Comparison of ENCODE assay signal across 23 mouse cellular contexts in genomic region chr9:53972358-53972757, GRCm38 (mm10). TPM values are rescaled to one million over a fixed set of nuclear protein-coding genes. Genes with fewer than 3 reads are reported as not detected.
A peak's percentile ranks its signal among the peaks of the same experiment; 100 is the strongest.
DNase-seq lines count a peak whose midpoint lies in the region; ATAC-seq and TF ChIP-seq lines count a peak whose summit lies in the region.
"Had no signal": no experiment of that assay in that cellular context is flagged by ENCODE, and none has a peak within 500 bp of the region (broad histone marks: within the 10 kb centered on the region; RNA-seq: fewer than 3 reads in every experiment).

No protein-coding gene starts in this region.

- no peak for TF ChIP-seq CTCF in brain, embryonic 14.5 days (IDR thresholded peaks at IDR 0.05; ENCODE audit: borderline replicate concordance, extremely low read depth, insufficient read depth, insufficient read length)
- TF ChIP-seq CTCF in forebrain, postnatal 0 days (IDR thresholded peaks at IDR 0.05; ENCODE audit: low read depth) = no peak

- no peaks in the 10 kb centered on the region for H3K27me3 ChIP-seq in forebrain, postnatal 0 days (ENCODE audit: insufficient read depth, low read length)
- H3K27me3 ChIP-seq: neural tube, embryonic 12.5 days had no signal

- H3K4me1 ChIP-seq in forebrain, postnatal 0 days (ENCODE audit: insufficient read depth) = peaks cover 9% of the 10 kb centered on the region

- H3K4me2 ChIP-seq in forebrain, postnatal 0 days (ENCODE audit: low read depth) = peak overlapping the region; percentile 71
- H3K4me2 ChIP-seq: embryonic facial prominence, embryonic 15.5 days; intestine, embryonic 15.5 days; lung, embryonic 15.5 days had no signal

- no peaks in the 10 kb centered on the region for H3K9me3 ChIP-seq in forebrain, postnatal 0 days (ENCODE audit: low read length)
- H3K9me3 ChIP-seq: embryonic facial prominence, embryonic 15.5 days; intestine, embryonic 15.5 days; lung, embryonic 15.5 days; neural tube, embryonic 12.5 days had no signal

- ATAC-seq in forebrain, postnatal 0 days = no peak
- ATAC-seq in granulocyte monocyte progenitor cell, adult 5-6 weeks (replicated peaks; ENCODE audit: poor library complexity, severe bottlenecking) = no peak
- ATAC-seq: intestine, embryonic 15.5 days had no signal

- H3K9ac ChIP-seq in forebrain, postnatal 0 days = no peak overlapping the region
- H3K9ac ChIP-seq: embryonic facial prominence, embryonic 15.5 days; intestine, embryonic 15.5 days; liver, embryonic 14.5 days; lung, embryonic 15.5 days; neural tube, embryonic 12.5 days had no signal

- H3K36me3 ChIP-seq in forebrain, postnatal 0 days (ENCODE audit: insufficient read depth) = no peaks in the 10 kb centered on the region
- H3K36me3 ChIP-seq: embryonic facial prominence, embryonic 15.5 days; intestine, embryonic 15.5 days; lung, embryonic 15.5 days; neural tube, embryonic 12.5 days had no signal

- peak overlapping the region; percentile 5; the same call in 1 of the 2 replicates for H3K4me3 ChIP-seq in forebrain, postnatal 0 days (ENCODE audit: low read depth, low read length)
- H3K4me3 ChIP-seq: embryonic facial prominence, embryonic 15.5 days; intestine, embryonic 15.5 days; lung, embryonic 15.5 days had no signal

- peak; percentile 40 to 54 for DNase-seq in frontal cortex, adult 2 months (ENCODE audit: extremely low spot score in 1 of 2, low spot score in 1 of 2)
- no peak for DNase-seq in frontal cortex, postnatal 25 days (ENCODE audit: low spot score in 2 of 2)
- DNase-seq in left cerebral cortex, postnatal 14 days (ENCODE audit: low spot score in 2 of 2) = peak; percentile 16 to 46
- DNase-seq in left cerebral cortex, adult 8-10 months (ENCODE audit: low spot score in 2 of 2) = no peak
- peak; percentile 25 for DNase-seq in brain, embryonic 14.5 days (ENCODE audit: low read depth)
- peak; percentile 25 for DNase-seq in forebrain, postnatal 0 days
- DNase-seq: cerebellum, adult 11 months; cerebellum, postnatal 10 days; gastrocnemius, postnatal 10 days; heart, adult 18-20 months; heart, postnatal 36 days; kidney, adult 9 months; kidney, postnatal 36 days; right cerebral cortex, postnatal 25 days; thymus, postnatal 36 days had no signal

- no peak for TF ChIP-seq POLR2A in brain, embryonic 14.5 days (IDR thresholded peaks at IDR 0.05; ENCODE audit: borderline replicate concordance, extremely low read depth, insufficient read depth, insufficient read length, poor library complexity, severe bottlenecking)

- intact Hi-C loops in left cerebral cortex, postnatal 14 days (cut with DNase I) = no loop called here

- H3K27ac ChIP-seq in forebrain, postnatal 0 days (ENCODE audit: low read depth, low read length) = 0 out of 2 replicates have a peak overlapping the region, but pooled peaks have one; percentile 2
- H3K27ac ChIP-seq: embryonic facial prominence, embryonic 15.5 days; intestine, embryonic 15.5 days; liver, embryonic 14.5 days; lung, embryonic 15.5 days; neural tube, embryonic 12.5 days had no signal

RNA-seq across cellular contexts. Expression of gene Elmod1, which starts 2.7 kb away (rescaled TPM):
- 137 and 152 TPM in 2 replicates for polyA plus RNA-seq in frontal cortex, adult 2 months (2012; rRNA removed)
- total RNA-seq in left cerebral cortex, postnatal 14 days (2021) = 100 to 1,000 TPM; 181 to 192 TPM
- 100 to 1,000 TPM; 196 to 227 (median 211) TPM for total RNA-seq in left cerebral cortex, adult 8-10 months (2022)
- 55.4 and 55.5 TPM in 2 replicates for polyA plus RNA-seq in brain, embryonic 14.5 days (2012; rRNA removed)
- 114 and 134 TPM in 2 replicates for total RNA-seq in forebrain, postnatal 0 days (2014; rRNA removed)
- polyA plus RNA-seq in forebrain, postnatal 0 days (2015; fragmentation: Nextera tagmentation; extraction: Ambion mirVana) = 19.8 and 27.2 TPM in 2 replicates
- not detected in 2 replicates for total RNA-seq in granulocyte monocyte progenitor cell, adult 5-6 weeks (2014; fragmentation: Nextera tagmentation)
- total RNA-seq in granulocyte monocyte progenitor cell, adult 5-6 weeks (2017) = not detected in 2 replicates
- polyA plus RNA-seq: C2C12; spleen, adult 2 months had no signal

Comparison
In these comparisons a context has a peak if more than half of its experiments do, and no peak if none do; other contexts are left out.
1. DNase-seq: peak in frontal cortex, adult 2 months (2 of 2), left cerebral cortex, postnatal 14 days (2 of 2), brain, embryonic 14.5 days (single experiment) and forebrain, postnatal 0 days (single experiment); none in frontal cortex, postnatal 25 days (0 of 2) and left cerebral cortex, adult 8-10 months (0 of 2).
2. RNA of gene Elmod1, which starts 2.7 kb away (total RNA-seq): 196 to 227 TPM in left cerebral cortex, adult 8-10 months, 181 to 192 TPM in left cerebral cortex, postnatal 14 days and 114 to 134 TPM in forebrain, postnatal 0 days; not detected in granulocyte monocyte progenitor cell, adult 5-6 weeks; every median in the first group is over 100 times any median in the second.